Mouse (Mus musculus) adrenal gland, adult 2 months (tissue): ENCODE measurements at regions not wholly inside any gene's neighbourhood (a gene's known extent, or its start where the extent isn't known, plus 50 kb on each side); places are given as distances from the start of the nearest gene placed in this dataset.
"Not testable (repeated sequence)": the region's sequence is repeated elsewhere in the genome, so short reads cannot be mapped to it uniquely, and the experiment has no call there.

Source experiments
- DNase-seq: peaks from one replicate; pipeline ENCODE4 v3.0.0; 2021

- DNase-seq = not testable (repeated sequence)
These were observed 338.1 kb downstream of the Gm21863 start for GRCm38 (mm10) chr12:20292368-20292767.

GRCm38 (mm10) chr12:20311951-20312849 lies 357.9 kb downstream of the Gm21863 start:
- DNase-seq = peak; percentile 1
